Mouse (Mus musculus): Measurements from ENCODE around the gene Zfp933.
A peak's percentile ranks its signal among the peaks of the same experiment; 100 is the strongest.
"Not testable (repeated sequence)": the region's sequence is repeated elsewhere in the genome, so short reads cannot be mapped to it uniquely, and the experiment has no call there.

The Zfp933 gene

GRCm38 (mm10) chr4:147862051-147862450, 13.9 kb upstream of the Zfp933 start:
- no peak for DNase-seq (ENCODE audit: low spot score)

- no peak for DNase-seq (ENCODE audit: low spot score)
Observed at GRCm38 (mm10) chr4:147850776-147851175, 2.6 kb upstream of the Zfp933 start.

GRCm38 (mm10) chr4:147848584-147848991, 422 bp upstream of the Zfp933 start:
- no peak for DNase-seq (ENCODE audit: low spot score)

- DNase-seq (ENCODE audit: low spot score) = no peak
Observed at GRCm38 (mm10) chr4:147842871-147843270, 5.3 kb downstream of the Zfp933 start.

- DNase-seq (ENCODE audit: low spot score) = peak; percentile 26
Observed at GRCm38 (mm10) chr4:147839282-147839681, 8.9 kb downstream of the Zfp933 start.

GRCm38 (mm10) chr4:147824389-147824788, 23.8 kb downstream of the Zfp933 start:
- DNase-seq (ENCODE audit: low spot score) = no peak

- not testable (repeated sequence) for DNase-seq (ENCODE audit: low spot score)
Observed at GRCm38 (mm10) chr4:147821414-147821813, 26.8 kb downstream of the Zfp933 start.

- DNase-seq (ENCODE audit: low spot score) = not testable (repeated sequence)
Observed at GRCm38 (mm10) chr4:147819659-147820058, 28.5 kb downstream of the Zfp933 start.

- no peak for DNase-seq (ENCODE audit: low spot score)
Observed at GRCm38 (mm10) chr4:147814592-147815167, 33.5 kb downstream of the Zfp933 start.

GRCm38 (mm10) chr4:147813249-147813765, 34.9 kb downstream of the Zfp933 start:
- no peak for DNase-seq (ENCODE audit: low spot score)

GRCm38 (mm10) chr4:147809966-147810304, 38.2 kb downstream of the Zfp933 start:
- not testable (repeated sequence) for DNase-seq (ENCODE audit: low spot score)

GRCm38 (mm10) chr4:147809292-147809965, 38.7 kb downstream of the Zfp933 start, which contains the start of gene Zfp984:
Gene Zfp984, minus strand, starts transcription at chr4:147809788.
- peak; percentile 55 for DNase-seq (ENCODE audit: low spot score)

- not testable (repeated sequence) for DNase-seq (ENCODE audit: low spot score)
Observed at GRCm38 (mm10) chr4:147808483-147808882, 39.7 kb downstream of the Zfp933 start.

GRCm38 (mm10) chr4:147795308-147795707, 52.9 kb downstream of the Zfp933 start:
- not testable (repeated sequence) for DNase-seq (ENCODE audit: low spot score)

GRCm38 (mm10) chr4:147794026-147794665, 54.0 kb downstream of the Zfp933 start:
- DNase-seq (ENCODE audit: low spot score) = not testable (repeated sequence)

GRCm38 (mm10) chr4:147793390-147793916, 54.7 kb downstream of the Zfp933 start:
- DNase-seq (ENCODE audit: low spot score) = not testable (repeated sequence)

GRCm38 (mm10) chr4:147791729-147792128, 56.4 kb downstream of the Zfp933 start:
- not testable (repeated sequence) for DNase-seq (ENCODE audit: low spot score)
